Mouse (Mus musculus) neural tube, embryonic 11.5 days (tissue): ENCODE measurements around the gene Pa2g4. TPM values are rescaled to one million over a fixed set of nuclear protein-coding genes. Genes with fewer than 3 reads are reported as not detected.

Experiments used
- ATAC-seq: fragments of 200-750 bp; cut with Nextera tagmentation; 2 replicates; pipeline ENCODE4 v1.8.0; 2017; ENCODE audit warnings: moderate number of reproducible peaks, mild to moderate bottlenecking, moderate TSS enrichment, moderate library complexity; ENCODE audit not compliant: insufficient read depth, low FRiP score, low TSS enrichment
- DNase-seq: peaks from one replicate; pipeline ENCODE4 v3.0.0-alpha.2; 2015; ENCODE audit warnings: low spot score
- H3K27ac ChIP-seq: fragments of 300-500 bp; sonication (generic); 2 replicates; pipeline ENCODE4 v1.5.1; 2014; ENCODE audit warnings: low read depth, mild to moderate bottlenecking, low read length
- H3K27me3 ChIP-seq: fragments of 300-500 bp; sonication (generic); 2 replicates; pipeline ENCODE4 v1.6.1; 2014; ENCODE audit warnings: mild to moderate bottlenecking, low read length, mixed read lengths; ENCODE audit not compliant: control insufficient read depth, insufficient read depth
- H3K36me3 ChIP-seq: fragments of 300-500 bp; sonication (generic); 2 replicates; pipeline ENCODE4 v1.6.1; 2014; ENCODE audit warnings: mild to moderate bottlenecking, low read length, moderate library complexity, mixed read lengths; ENCODE audit not compliant: control insufficient read depth, insufficient read depth
- H3K4me1 ChIP-seq: fragments of 300-500 bp; sonication (generic); 2 replicates; pipeline ENCODE4 v1.6.1; 2014; ENCODE audit warnings: low read length, mixed read lengths; ENCODE audit not compliant: control insufficient read depth, insufficient read depth
- H3K4me2 ChIP-seq: fragments of 300-500 bp; sonication (generic); 2 replicates; pipeline ENCODE4 v1.6.1; 2014; ENCODE audit warnings: low read depth, mild to moderate bottlenecking, moderate library complexity
- H3K4me3 ChIP-seq: fragments of 300-500 bp; sonication (generic); 2 replicates; pipeline ENCODE4 v1.5.1; 2014; ENCODE audit warnings: low read depth, low read length
- H3K9ac ChIP-seq: fragments of 300-500 bp; sonication (generic); 2 replicates; pipeline ENCODE4 v1.6.1; 2014; ENCODE audit warnings: mild to moderate bottlenecking, low read length
- H3K9me3 ChIP-seq: fragments of 300-500 bp; sonication (generic); 2 replicates; pipeline ENCODE4 v1.6.1; 2016; ENCODE audit warnings: low read length; ENCODE audit not compliant: control insufficient read depth
- WGBS: fragments of 180-500 bp; shearing (Covaris S2); extraction: QIAGEN DNeasy Blood & Tissue Kit; methylation state at CpG from one replicate; pipeline ENCODE4 v1.1.7; 2014; 5-methylcytosine and 5-hydroxymethylcytosine counted together
- polyA plus RNA-seq: library from polyadenylated mRNA; unstranded; fragments of >200 nt; fragmentation: Nextera tagmentation; extraction: Ambion mirVana; gene quantifications from 2 replicates; pipeline ENCODE4 v1.2.1, GENCODE M21; 2014

The Pa2g4 gene
- polyA plus RNA-seq, 1 experiment from 2014 or later: 251 TPM

GRCm38 (mm10) chr10:128522351-128522750 lies 43.4 kb downstream of the Pa2g4 start:
- Histone ChIP-seq H3K4me2 (no peak overlapping the region), H3K9me3 (no peaks in the 10 kb centered on the region; the same call in 1 of the 2 replicates), H3K27ac (no peak overlapping the region), H3K36me3 (0 out of 2 replicates have a peak, but pooled peaks cover 5% of the 10 kb centered on the region), H3K4me1 (0 out of 2 replicates have a peak, but pooled peaks cover 2% of the 10 kb centered on the region), H3K27me3 (peaks cover 4% of the 10 kb centered on the region), H3K4me3 (no peak overlapping the region), H3K9ac (no peak overlapping the region)
- ATAC-seq: no peak
- DNase-seq: no peak
- 74% methylated on average over 6 of the region's 6 CpGs for WGBS

GRCm38 (mm10) chr10:128520591-128520990 lies 45.2 kb downstream of the Pa2g4 start:
- whole genome bisulfite sequencing: 85% methylated on average over 16 of the region's 16 CpGs
- Histone ChIP-seq H3K27ac (no peak overlapping the region), H3K9me3 (no peaks in the 10 kb centered on the region; the same call in 1 of the 2 replicates), H3K4me3 (no peak overlapping the region), H3K27me3 (peaks cover 15% of the 10 kb centered on the region), H3K36me3 (0 out of 2 replicates have a peak, but pooled peaks cover 5% of the 10 kb centered on the region), H3K4me2 (no peak overlapping the region), H3K4me1 (0 out of 2 replicates have a peak, but pooled peaks cover 2% of the 10 kb centered on the region), H3K9ac (no peak overlapping the region)
- DNase-seq (no peak), ATAC-seq (no peak)

- H3K27me3 ChIP-seq: peaks cover 13% of the 10 kb centered on the region
These were observed 47.0 kb downstream of the Pa2g4 start for GRCm38 (mm10) chr10:128518833-128519232.

GRCm38 (mm10) chr10:128516677-128517076 lies 49.1 kb downstream of the Pa2g4 start:
- peaks cover 13% of the 10 kb centered on the region for H3K27me3 ChIP-seq
- H3K27ac ChIP-seq: no peak overlapping the region
- WGBS: 15% methylated on average over 6 of the region's 6 CpGs
- no peaks in the 10 kb centered on the region; the same call in 1 of the 2 replicates for H3K9me3 ChIP-seq
- no peak overlapping the region for H3K4me3 ChIP-seq
- 0 out of 2 replicates have a peak, but pooled peaks cover 7% of the 10 kb centered on the region for H3K36me3 ChIP-seq
- DNase-seq (no peak), ATAC-seq (no peak)
- H3K9ac ChIP-seq: no peak overlapping the region
- H3K4me2 ChIP-seq: no peak overlapping the region
- no peaks in the 10 kb centered on the region for H3K4me1 ChIP-seq

More at GRCm38 (mm10) chr10:128518833-128519232, 47.0 kb downstream of the Pa2g4 start:
- Histone ChIP-seq H3K4me3 (no peak overlapping the region), H3K4me1 (no peaks in the 10 kb centered on the region), H3K4me2 (no peak overlapping the region), H3K9ac (no peak overlapping the region; the same call in 1 of the 2 replicates), H3K27ac (no peak overlapping the region), H3K36me3 (0 out of 2 replicates have a peak, but pooled peaks cover 7% of the 10 kb centered on the region), H3K9me3 (no peaks in the 10 kb centered on the region; the same call in 1 of the 2 replicates)
- DNase-seq (peak; percentile 30), ATAC-seq (no peak)
- WGBS: 75% methylated on average over 7 of the region's 7 CpGs

GRCm38 (mm10) chr10:128516029-128516428 lies 49.8 kb downstream of the Pa2g4 start:
- Histone ChIP-seq H3K4me3 (no peak overlapping the region), H3K4me2 (no peak overlapping the region), H3K9me3 (no peaks in the 10 kb centered on the region; the same call in 1 of the 2 replicates), H3K36me3 (0 out of 2 replicates have a peak, but pooled peaks cover 7% of the 10 kb centered on the region), H3K4me1 (no peaks in the 10 kb centered on the region), H3K27me3 (peaks cover 13% of the 10 kb centered on the region), H3K9ac (no peak overlapping the region), H3K27ac (no peak overlapping the region)
- DNase-seq: no peak
- WGBS: 10% methylated on average over 20 of the region's 20 CpGs
- no peak for ATAC-seq

- DNase-seq (no peak), ATAC-seq (no peak)
- no peak overlapping the region for H3K4me3 ChIP-seq
- H3K27me3 ChIP-seq: peaks cover 13% of the 10 kb centered on the region
- no peak overlapping the region for H3K9ac ChIP-seq
- H3K4me2 ChIP-seq: no peak overlapping the region
- WGBS: 87% methylated on average over 4 of the region's 4 CpGs
- H3K9me3 ChIP-seq: no peaks in the 10 kb centered on the region; the same call in 1 of the 2 replicates
- H3K36me3 ChIP-seq: 0 out of 2 replicates have a peak, but pooled peaks cover 6% of the 10 kb centered on the region
- H3K4me1 ChIP-seq: no peaks in the 10 kb centered on the region
- H3K27ac ChIP-seq: no peak overlapping the region
These were observed 50.7 kb downstream of the Pa2g4 start for GRCm38 (mm10) chr10:128515044-128515443.

GRCm38 (mm10) chr10:128511761-128512160 lies 54.0 kb downstream of the Pa2g4 start:
- 86% methylated on average over 12 of the region's 12 CpGs for WGBS
- Histone ChIP-seq H3K4me1 (no peaks in the 10 kb centered on the region), H3K9ac (no peak overlapping the region), H3K4me3 (no peak overlapping the region), H3K4me2 (no peak overlapping the region), H3K27ac (no peak overlapping the region), H3K27me3 (peaks cover 6% of the 10 kb centered on the region; the same call in 1 of the 2 replicates), H3K36me3 (0 out of 2 replicates have a peak, but pooled peaks cover 4% of the 10 kb centered on the region), H3K9me3 (no peaks in the 10 kb centered on the region)
- ATAC-seq: no peak
- DNase-seq: no peak

- no peak overlapping the region for H3K4me2 ChIP-seq
- H3K36me3 ChIP-seq: 0 out of 2 replicates have a peak, but pooled peaks cover 4% of the 10 kb centered on the region
- ATAC-seq: no peak
- H3K27ac ChIP-seq: no peak overlapping the region
- WGBS: 87% methylated on average over 9 of the region's 9 CpGs
- no peak overlapping the region for H3K9ac ChIP-seq
- no peaks in the 10 kb centered on the region for H3K9me3 ChIP-seq
- DNase-seq: no peak
- H3K4me3 ChIP-seq: no peak overlapping the region
- peaks cover 3% of the 10 kb centered on the region; the same call in 1 of the 2 replicates for H3K27me3 ChIP-seq
- H3K4me1 ChIP-seq: no peaks in the 10 kb centered on the region
These were observed 54.6 kb downstream of the Pa2g4 start for GRCm38 (mm10) chr10:128511189-128511588.

GRCm38 (mm10) chr10:128510301-128510700 lies 55.5 kb downstream of the Pa2g4 start:
- no peak overlapping the region for H3K27ac ChIP-seq
- no peaks in the 10 kb centered on the region for H3K27me3 ChIP-seq
- 88% methylated on average over 11 of the region's 11 CpGs for WGBS
- DNase-seq (no peak), ATAC-seq (no peak)
- no peaks in the 10 kb centered on the region for H3K4me1 ChIP-seq
- no peak overlapping the region for H3K9ac ChIP-seq
- no peak overlapping the region for H3K4me3 ChIP-seq
- no peak overlapping the region for H3K4me2 ChIP-seq
- 0 out of 2 replicates have a peak, but pooled peaks cover 2% of the 10 kb centered on the region for H3K36me3 ChIP-seq
- H3K9me3 ChIP-seq: no peaks in the 10 kb centered on the region
